Mouse (Mus musculus): ENCODE data around the gene Sdk1.
"Not testable (repeated sequence)": the region's sequence is repeated elsewhere in the genome, so short reads cannot be mapped to it uniquely, and the experiment has no call there.

Sdk1 gene

GRCm38 (mm10) chr5:141468821-141469220 lies 227.5 kb downstream of the Sdk1 start:
- no peak for DNase-seq

GRCm38 (mm10) chr5:141505281-141505680 lies 264.0 kb downstream of the Sdk1 start:
- DNase-seq: no peak

- DNase-seq: no peak
These were observed 265.1 kb downstream of the Sdk1 start for GRCm38 (mm10) chr5:141506344-141506743.

- DNase-seq: no peak
These were observed 283.8 kb downstream of the Sdk1 start for GRCm38 (mm10) chr5:141524801-141525715.

GRCm38 (mm10) chr5:141540193-141540592 lies 298.9 kb downstream of the Sdk1 start:
- no peak for DNase-seq

- DNase-seq: no peak
These were observed 301.8 kb downstream of the Sdk1 start for GRCm38 (mm10) chr5:141542890-141543666.

- no peak for DNase-seq
These were observed 312.2 kb downstream of the Sdk1 start for GRCm38 (mm10) chr5:141553444-141553843.

GRCm38 (mm10) chr5:141558731-141559130 lies 317.4 kb downstream of the Sdk1 start:
- no peak for DNase-seq

GRCm38 (mm10) chr5:141560325-141560724 lies 319.0 kb downstream of the Sdk1 start:
- DNase-seq: no peak

GRCm38 (mm10) chr5:141561989-141562560 lies 320.8 kb downstream of the Sdk1 start:
- no peak for DNase-seq

- DNase-seq: no peak
These were observed 322.9 kb downstream of the Sdk1 start for GRCm38 (mm10) chr5:141564197-141564596.

GRCm38 (mm10) chr5:141568106-141568505 lies 326.8 kb downstream of the Sdk1 start:
- no peak for DNase-seq

- DNase-seq: no peak
These were observed 329.2 kb downstream of the Sdk1 start for GRCm38 (mm10) chr5:141570442-141570841.

GRCm38 (mm10) chr5:141574263-141574662 lies 333.0 kb downstream of the Sdk1 start:
- DNase-seq: no peak

- DNase-seq: no peak
These were observed 350.0 kb downstream of the Sdk1 start for GRCm38 (mm10) chr5:141591246-141591645.

- DNase-seq: no peak
These were observed 371.4 kb downstream of the Sdk1 start for GRCm38 (mm10) chr5:141612721-141613120.

GRCm38 (mm10) chr5:141615763-141616162 lies 374.5 kb downstream of the Sdk1 start:
- no peak for DNase-seq

GRCm38 (mm10) chr5:141617660-141618059 lies 376.4 kb downstream of the Sdk1 start:
- no peak for DNase-seq

- DNase-seq: no peak
These were observed 384.1 kb downstream of the Sdk1 start for GRCm38 (mm10) chr5:141625401-141625800.

GRCm38 (mm10) chr5:141631641-141632040 lies 390.4 kb downstream of the Sdk1 start:
- DNase-seq: no peak

- DNase-seq: no peak
These were observed 392.0 kb downstream of the Sdk1 start for GRCm38 (mm10) chr5:141633271-141633670.

GRCm38 (mm10) chr5:141636406-141636805 lies 395.1 kb downstream of the Sdk1 start:
- DNase-seq: no peak

GRCm38 (mm10) chr5:141637054-141637453 lies 395.8 kb downstream of the Sdk1 start:
- not testable (repeated sequence) for DNase-seq

All from thymus, postnatal 36 days (tissue).